Comparison of ENCODE assay signal across 12 mouse cellular contexts in genomic region chr2:68409640-68410215, GRCm38 (mm10).
DNase-seq lines count a peak whose midpoint lies in the region; ATAC-seq lines count a peak whose summit lies in the region.
"Had no signal": no experiment of that assay in that cellular context is flagged by ENCODE, and none has a peak within 500 bp of the region (broad histone marks: within the 10 kb centered on the region; RNA-seq: fewer than 3 reads in every experiment).

No protein-coding gene starts in this region.

- ATAC-seq in hindbrain, embryonic 16.5 days = peak; percentile 18; the same call in 1 of the 2 replicates
- ATAC-seq in hindbrain, embryonic 14.5 days (ENCODE audit: low FRiP score) = no peak
- 0 out of 2 replicates have a peak, but pooled peaks have one; percentile 22 for ATAC-seq in limb, embryonic 15.5 days (ENCODE audit: insufficient number of reproducible peaks, low FRiP score, low TSS enrichment, low read depth)
- ATAC-seq: liver, embryonic 12.5 days had no signal

- H3K9me3 ChIP-seq in hindbrain, embryonic 16.5 days (ENCODE audit: control insufficient read depth, low read length) = no peaks in the 10 kb centered on the region
- no peaks in the 10 kb centered on the region for H3K9me3 ChIP-seq in hindbrain, embryonic 14.5 days (ENCODE audit: control insufficient read depth, low read length)
- H3K9me3 ChIP-seq in limb, embryonic 15.5 days = no peaks in the 10 kb centered on the region
- H3K9me3 ChIP-seq: liver, embryonic 12.5 days had no signal

- H3K27ac ChIP-seq in hindbrain, embryonic 16.5 days (ENCODE audit: low read depth, low read length) = no peak overlapping the region
- no peak overlapping the region for H3K27ac ChIP-seq in hindbrain, embryonic 14.5 days
- no peak overlapping the region for H3K27ac ChIP-seq in limb, embryonic 15.5 days
- H3K27ac ChIP-seq: liver, embryonic 12.5 days had no signal

- 65% methylated on average over 12 of the region's 12 CpGs for WGBS in hindbrain, embryonic 16.5 days
- WGBS in hindbrain, embryonic 14.5 days = 75% methylated on average over 12 of the region's 12 CpGs
- 72% methylated on average over 12 of the region's 12 CpGs for WGBS in limb, embryonic 15.5 days

- peaks cover 14% of the 10 kb centered on the region for H3K4me1 ChIP-seq in hindbrain, embryonic 16.5 days (ENCODE audit: control insufficient read depth, insufficient read depth, low read depth, low read length)
- H3K4me1 ChIP-seq in hindbrain, embryonic 14.5 days (replicated peaks; ENCODE audit: control insufficient read depth, insufficient read depth, low read length) = peaks cover 45% of the 10 kb centered on the region
- peaks cover 24% of the 10 kb centered on the region for H3K4me1 ChIP-seq in limb, embryonic 15.5 days

- no peak overlapping the region for H3K9ac ChIP-seq in hindbrain, embryonic 16.5 days (ENCODE audit: low read depth, low read length)
- no peak overlapping the region for H3K9ac ChIP-seq in hindbrain, embryonic 14.5 days
- H3K9ac ChIP-seq in limb, embryonic 15.5 days = no peak overlapping the region
- H3K9ac ChIP-seq: liver, embryonic 12.5 days had no signal

- no peaks in the 10 kb centered on the region for H3K36me3 ChIP-seq in hindbrain, embryonic 16.5 days (ENCODE audit: control insufficient read depth, insufficient read depth, low read length)
- no peaks in the 10 kb centered on the region for H3K36me3 ChIP-seq in hindbrain, embryonic 14.5 days (replicated peaks; ENCODE audit: control insufficient read depth, insufficient read depth)
- no peaks in the 10 kb centered on the region for H3K36me3 ChIP-seq in limb, embryonic 15.5 days
- H3K36me3 ChIP-seq: liver, embryonic 12.5 days had no signal

- no peak overlapping the region for H3K4me2 ChIP-seq in hindbrain, embryonic 16.5 days (ENCODE audit: low read length)
- H3K4me2 ChIP-seq in hindbrain, embryonic 14.5 days (replicated peaks) = no peak overlapping the region
- no peak overlapping the region for H3K4me2 ChIP-seq in limb, embryonic 15.5 days
- H3K4me2 ChIP-seq: liver, embryonic 12.5 days had no signal

- H3K4me3 ChIP-seq in hindbrain, embryonic 16.5 days (ENCODE audit: low read length) = no peak overlapping the region
- no peak overlapping the region for H3K4me3 ChIP-seq in hindbrain, embryonic 14.5 days (replicated peaks; ENCODE audit: low read length)
- no peak overlapping the region for H3K4me3 ChIP-seq in limb, embryonic 15.5 days
- H3K4me3 ChIP-seq: liver, embryonic 12.5 days had no signal

- no peak for DNase-seq in hindbrain, embryonic 14.5 days (ENCODE audit: low spot score)
- DNase-seq in retina, postnatal 1 day = peak; percentile 25
- no peak for DNase-seq in retina, embryonic 14.5 days (ENCODE audit: low spot score)
- no peak for DNase-seq in frontal cortex, postnatal 25 days (ENCODE audit: low spot score in 2 of 2)
- no peak for DNase-seq in adrenal gland, adult (ENCODE audit: inconsistent age in 2 of 2, low spot score in 1 of 2)
- DNase-seq: cerebellum, adult 11-12 months; heart, postnatal 4 days; kidney, postnatal 25 days; thymus, postnatal 36 days had no signal

- H3K27me3 ChIP-seq in hindbrain, embryonic 16.5 days (replicated peaks; ENCODE audit: control insufficient read depth, insufficient read depth, low read length) = no peaks in the 10 kb centered on the region
- H3K27me3 ChIP-seq in hindbrain, embryonic 14.5 days (ENCODE audit: control insufficient read depth, insufficient read depth, low read length) = no peaks in the 10 kb centered on the region
- H3K27me3 ChIP-seq in limb, embryonic 15.5 days = no peaks in the 10 kb centered on the region
- H3K27me3 ChIP-seq: liver, embryonic 12.5 days had no signal
